Comparison of ENCODE assay signal across 23 mouse cellular contexts in genomic region chr14:115616305-115616704, GRCm38 (mm10).
DNase-seq lines count a peak whose midpoint lies in the region; ATAC-seq lines count a peak whose summit lies in the region.
"Had no signal": no experiment of that assay in that cellular context is flagged by ENCODE, and none has a peak within 500 bp of the region (broad histone marks: within the 10 kb centered on the region; RNA-seq: fewer than 3 reads in every experiment).

No protein-coding gene starts in this region.

- ATAC-seq in hindbrain, embryonic 11.5 days (ENCODE audit: low FRiP score) = peak; percentile 52; the same call in 1 of the 2 replicates
- ATAC-seq in hindbrain, embryonic 16.5 days = no peak
- ATAC-seq in midbrain, embryonic 12.5 days (ENCODE audit: low FRiP score, low read depth) = peak; percentile 53; the same call in 1 of the 2 replicates
- ATAC-seq in hindbrain, embryonic 14.5 days (ENCODE audit: low FRiP score) = peak; percentile 60; the same call in 1 of the 2 replicates
- ATAC-seq: intestine, embryonic 16.5 days; Patski had no signal

- DNase-seq in hindbrain, embryonic 11.5 days (ENCODE audit: low spot score) = no peak
- no peak for DNase-seq in midbrain, embryonic 10.5 days (ENCODE audit: low spot score)
- DNase-seq in hindbrain, embryonic 14.5 days (ENCODE audit: low spot score) = no peak
- no peak for DNase-seq in gastrocnemius, postnatal 10 days
- DNase-seq in right cerebral cortex, adult 2 months (ENCODE audit: low spot score in 2 of 2) = no peak
- DNase-seq: adrenal gland, adult 8-10 months; adrenal gland, postnatal 36 days; cerebellum, adult 11 months; cerebellum, adult 8-10 months; cerebellum, postnatal 25 days; gastrocnemius, adult 2 months; heart, adult 18-20 months; heart, postnatal 10 days; heart, postnatal 4 days had no signal

- no peaks in the 10 kb centered on the region for H3K4me1 ChIP-seq in hindbrain, embryonic 11.5 days (replicated peaks; ENCODE audit: control insufficient read depth, insufficient read depth, low read length)
- no peaks in the 10 kb centered on the region for H3K4me1 ChIP-seq in hindbrain, embryonic 16.5 days (ENCODE audit: control insufficient read depth, insufficient read depth, low read depth, low read length)
- H3K4me1 ChIP-seq in midbrain, embryonic 12.5 days = no peaks in the 10 kb centered on the region
- peaks cover 3% of the 10 kb centered on the region; the same call in 1 of the 2 replicates for H3K4me1 ChIP-seq in midbrain, embryonic 10.5 days
- no peaks in the 10 kb centered on the region for H3K4me1 ChIP-seq in hindbrain, embryonic 14.5 days (replicated peaks; ENCODE audit: control insufficient read depth, insufficient read depth, low read length)
- H3K4me1 ChIP-seq: embryonic facial prominence, embryonic 15.5 days; forebrain, embryonic 10.5 days; heart, embryonic 10.5 days had no signal

- 44% methylated on average over 2 of the region's 2 CpGs for WGBS in hindbrain, embryonic 11.5 days
- 24% methylated on average over 2 of the region's 2 CpGs for WGBS in hindbrain, embryonic 16.5 days
- 39% methylated on average over 2 of the region's 2 CpGs for WGBS in midbrain, embryonic 12.5 days
- WGBS in midbrain, embryonic 10.5 days = 53% methylated on average over 2 of the region's 2 CpGs
- 13% methylated on average over 2 of the region's 2 CpGs for WGBS in hindbrain, embryonic 14.5 days

- H3K36me3 ChIP-seq in hindbrain, embryonic 11.5 days (ENCODE audit: control insufficient read depth, insufficient read depth, low read length) = no peaks in the 10 kb centered on the region
- H3K36me3 ChIP-seq in hindbrain, embryonic 16.5 days (ENCODE audit: control insufficient read depth, insufficient read depth, low read length) = no peaks in the 10 kb centered on the region
- H3K36me3 ChIP-seq in midbrain, embryonic 12.5 days = no peaks in the 10 kb centered on the region
- no peaks in the 10 kb centered on the region for H3K36me3 ChIP-seq in midbrain, embryonic 10.5 days
- no peaks in the 10 kb centered on the region for H3K36me3 ChIP-seq in hindbrain, embryonic 14.5 days (replicated peaks; ENCODE audit: control insufficient read depth, insufficient read depth)
- H3K36me3 ChIP-seq: embryonic facial prominence, embryonic 15.5 days; forebrain, embryonic 10.5 days; heart, embryonic 10.5 days had no signal

- no peaks in the 10 kb centered on the region for H3K27me3 ChIP-seq in hindbrain, embryonic 11.5 days (ENCODE audit: control insufficient read depth, insufficient read depth, low read length)
- no peaks in the 10 kb centered on the region for H3K27me3 ChIP-seq in hindbrain, embryonic 16.5 days (replicated peaks; ENCODE audit: control insufficient read depth, insufficient read depth, low read length)
- H3K27me3 ChIP-seq in midbrain, embryonic 12.5 days = no peaks in the 10 kb centered on the region
- H3K27me3 ChIP-seq in midbrain, embryonic 10.5 days (ENCODE audit: low read depth, poor library complexity, severe bottlenecking) = no peaks in the 10 kb centered on the region
- no peaks in the 10 kb centered on the region for H3K27me3 ChIP-seq in hindbrain, embryonic 14.5 days (ENCODE audit: control insufficient read depth, insufficient read depth, low read length)
- H3K27me3 ChIP-seq: CH12.LX; embryonic facial prominence, embryonic 15.5 days; Patski had no signal

- H3K9me3 ChIP-seq in hindbrain, embryonic 11.5 days (ENCODE audit: control insufficient read depth, low read length) = no peaks in the 10 kb centered on the region
- no peaks in the 10 kb centered on the region for H3K9me3 ChIP-seq in hindbrain, embryonic 16.5 days (ENCODE audit: control insufficient read depth, low read length)
- H3K9me3 ChIP-seq in midbrain, embryonic 12.5 days = no peaks in the 10 kb centered on the region
- H3K9me3 ChIP-seq in midbrain, embryonic 10.5 days (replicated peaks) = no peaks in the 10 kb centered on the region
- no peaks in the 10 kb centered on the region for H3K9me3 ChIP-seq in hindbrain, embryonic 14.5 days (ENCODE audit: control insufficient read depth, low read length)
- H3K9me3 ChIP-seq: embryonic facial prominence, embryonic 15.5 days; forebrain, embryonic 10.5 days; heart, embryonic 10.5 days had no signal

- H3K4me3 ChIP-seq in hindbrain, embryonic 11.5 days (ENCODE audit: low read depth, low read length) = no peak overlapping the region
- H3K4me3 ChIP-seq in hindbrain, embryonic 16.5 days (ENCODE audit: low read length) = no peak overlapping the region
- no peak overlapping the region for H3K4me3 ChIP-seq in midbrain, embryonic 12.5 days
- H3K4me3 ChIP-seq in midbrain, embryonic 10.5 days = no peak overlapping the region
- H3K4me3 ChIP-seq in hindbrain, embryonic 14.5 days (replicated peaks; ENCODE audit: low read length) = no peak overlapping the region
- H3K4me3 ChIP-seq: embryonic facial prominence, embryonic 15.5 days; erythroblast, embryonic 14.5 days; forebrain, embryonic 10.5 days; gastrocnemius, adult 2 months; heart, embryonic 10.5 days had no signal

- no peak overlapping the region for H3K27ac ChIP-seq in hindbrain, embryonic 11.5 days (ENCODE audit: low read depth, low read length)
- H3K27ac ChIP-seq in hindbrain, embryonic 16.5 days (ENCODE audit: low read depth, low read length) = no peak overlapping the region
- H3K27ac ChIP-seq in midbrain, embryonic 12.5 days (replicated peaks) = no peak overlapping the region
- no peak overlapping the region for H3K27ac ChIP-seq in midbrain, embryonic 10.5 days (replicated peaks)
- no peak overlapping the region for H3K27ac ChIP-seq in hindbrain, embryonic 14.5 days
- H3K27ac ChIP-seq: embryonic facial prominence, embryonic 15.5 days; forebrain, embryonic 10.5 days; gastrocnemius, adult 2 months; heart, embryonic 10.5 days had no signal

- H3K9ac ChIP-seq in hindbrain, embryonic 11.5 days (ENCODE audit: low read depth, low read length) = no peak overlapping the region
- no peak overlapping the region for H3K9ac ChIP-seq in hindbrain, embryonic 16.5 days (ENCODE audit: low read depth, low read length)
- no peak overlapping the region for H3K9ac ChIP-seq in midbrain, embryonic 12.5 days (replicated peaks)
- no peak overlapping the region for H3K9ac ChIP-seq in hindbrain, embryonic 14.5 days
- H3K9ac ChIP-seq: embryonic facial prominence, embryonic 15.5 days had no signal

- no peak overlapping the region for H3K4me2 ChIP-seq in hindbrain, embryonic 11.5 days (replicated peaks; ENCODE audit: low read depth, low read length)
- H3K4me2 ChIP-seq in hindbrain, embryonic 16.5 days (ENCODE audit: low read length) = no peak overlapping the region
- H3K4me2 ChIP-seq in midbrain, embryonic 12.5 days (replicated peaks) = no peak overlapping the region
- no peak overlapping the region for H3K4me2 ChIP-seq in hindbrain, embryonic 14.5 days (replicated peaks)
- H3K4me2 ChIP-seq: embryonic facial prominence, embryonic 15.5 days had no signal
